Mouse (Mus musculus) embryo, embryonic 10 days (tissue): Measurements from ENCODE around the gene Mrps16.

Source experiments
- DNase-seq: peaks from one replicate; pipeline ENCODE4 v3.0.0-alpha.2; 2015; ENCODE audit warnings: low spot score

The Mrps16 gene

DNA sequence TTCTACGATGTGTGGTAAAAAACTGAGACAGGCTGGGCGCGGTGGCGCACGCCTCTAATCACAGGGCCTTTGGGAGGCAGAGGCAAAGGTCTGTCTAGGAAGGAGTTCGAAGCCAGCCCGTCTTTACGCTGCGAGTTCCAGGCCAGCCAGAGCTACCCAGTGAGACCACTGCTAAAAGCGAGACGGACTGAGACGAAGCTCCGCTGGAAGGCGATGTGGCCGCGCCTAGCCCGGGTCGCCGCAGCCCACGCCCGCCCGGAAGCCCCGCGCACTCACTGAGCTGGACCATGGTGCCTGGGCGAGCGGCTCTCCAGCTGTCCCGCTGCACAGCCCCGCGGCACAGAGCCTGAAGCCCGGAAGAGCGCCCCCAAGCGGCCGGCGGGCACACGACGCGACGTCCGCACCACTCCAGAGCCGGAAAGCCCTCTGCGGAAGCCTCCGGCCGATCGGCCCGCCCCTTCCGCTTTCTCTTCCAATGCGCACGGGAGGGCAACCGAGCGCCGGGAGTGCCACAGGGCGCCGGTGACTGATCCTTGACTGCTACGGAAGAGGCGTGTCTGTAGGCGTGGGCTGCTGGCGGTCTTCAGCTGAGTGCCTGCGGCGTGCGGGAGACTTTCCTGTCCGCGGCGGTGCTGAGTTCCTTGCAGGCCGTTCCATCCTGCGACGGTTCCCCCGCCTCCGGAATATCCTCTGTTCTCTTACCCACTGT lies at the start of gene Mrps16:
Mrps16 (minus strand) TSS at position 430 of the 709 bp plus-strand sequence.
- peak; percentile 97 for DNase-seq

DNA sequence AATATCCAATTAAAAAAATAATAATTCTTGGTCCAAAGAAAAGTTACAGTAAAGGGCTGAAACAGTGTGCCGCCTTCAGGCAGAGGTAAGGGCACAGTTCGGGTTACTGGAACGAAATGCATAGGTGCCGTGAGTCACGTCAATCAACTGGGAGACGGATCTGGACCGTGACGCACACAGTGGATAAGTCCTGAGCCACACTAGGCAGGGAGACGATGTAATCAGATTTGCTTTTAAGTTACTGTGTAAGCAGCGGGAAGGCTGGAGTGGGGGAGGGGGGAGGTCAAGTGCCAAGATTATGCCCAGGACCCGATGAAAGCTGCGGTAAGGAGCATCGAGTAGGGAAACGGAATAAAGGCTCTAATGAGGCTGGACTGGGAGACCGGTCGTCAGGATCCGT lies 48.8 kb upstream of the Mrps16 start:
- no peak for DNase-seq

DNA sequence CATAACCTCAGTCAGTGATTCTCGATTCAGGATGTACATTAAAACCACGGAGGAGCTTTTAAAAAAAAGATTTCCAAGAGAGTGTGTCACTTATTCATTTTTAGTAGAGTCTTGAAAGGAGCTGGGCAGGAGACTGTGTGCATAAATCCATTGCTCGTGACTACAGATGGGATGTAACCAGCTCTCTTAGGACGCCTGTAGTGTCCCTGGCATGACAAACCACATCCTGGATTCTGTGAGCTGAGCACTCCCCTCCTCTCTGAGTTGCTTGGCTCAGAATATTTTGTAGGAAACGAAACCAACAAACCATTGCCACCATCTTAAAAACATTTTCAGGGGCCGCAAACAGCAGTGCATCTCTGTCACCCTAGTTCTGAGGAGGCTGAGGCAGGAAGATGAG lies 43.5 kb upstream of the Mrps16 start:
- DNase-seq, result no peak

DNA sequence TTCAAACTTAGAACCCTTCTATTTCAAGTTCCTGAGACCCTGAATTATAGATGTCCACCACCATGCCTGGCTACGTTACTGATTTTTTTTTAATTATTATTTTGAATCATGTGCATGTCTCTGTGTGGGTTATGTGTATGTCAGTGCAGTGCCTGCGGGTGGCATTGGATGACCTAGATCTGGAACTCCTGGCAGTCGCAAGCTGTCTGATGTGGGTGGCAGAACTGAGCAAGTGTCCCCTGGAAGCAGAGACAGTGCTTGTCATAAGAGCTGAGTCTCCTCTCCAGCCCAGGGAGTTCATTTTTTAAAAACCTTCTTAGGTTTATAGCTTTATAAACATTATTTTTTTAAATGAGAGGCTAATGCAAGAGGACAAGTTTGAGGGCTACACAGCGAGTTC lies 39.0 kb upstream of the Mrps16 start:
- no peak for DNase-seq

DNA sequence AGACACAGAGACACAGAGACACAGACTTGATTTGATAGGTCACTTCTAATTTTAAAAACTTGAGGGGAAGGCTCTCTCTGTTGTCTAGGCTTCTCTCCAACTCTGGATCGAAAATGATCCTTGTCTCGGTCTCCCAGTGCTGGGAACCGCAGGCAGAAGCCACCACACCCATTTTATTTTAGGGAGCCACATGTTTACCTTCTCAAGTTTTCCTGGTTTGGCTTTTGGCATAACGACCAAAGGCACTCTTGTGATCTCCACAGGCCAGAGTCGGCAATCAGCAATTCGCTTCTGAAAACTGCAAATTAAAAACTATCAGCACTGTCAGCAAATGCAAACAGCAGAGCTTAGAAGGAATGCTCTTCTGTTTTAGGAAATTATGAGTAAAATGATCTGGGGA lies 38.3 kb upstream of the Mrps16 start:
- no peak for DNase-seq

DNA sequence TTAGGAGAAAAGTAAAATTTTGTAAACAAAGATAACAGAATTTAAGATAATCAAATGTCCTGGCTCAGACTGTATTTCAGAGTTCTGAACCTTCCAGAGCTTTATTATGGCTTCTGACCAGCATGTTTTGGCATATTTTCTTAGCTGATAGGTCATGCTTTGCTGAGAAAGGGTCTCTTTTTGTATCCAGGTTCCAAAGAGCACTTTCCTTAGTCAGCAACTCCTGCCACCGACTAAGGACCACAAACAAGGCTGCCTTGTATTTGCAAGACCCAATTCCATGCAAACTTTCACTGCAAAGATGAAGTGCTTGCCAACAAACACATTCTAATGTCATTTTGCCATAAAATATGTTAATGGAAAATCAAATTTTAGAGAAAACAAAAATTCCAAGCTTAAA lies 36.4 kb upstream of the Mrps16 start:
- no peak for DNase-seq

DNA sequence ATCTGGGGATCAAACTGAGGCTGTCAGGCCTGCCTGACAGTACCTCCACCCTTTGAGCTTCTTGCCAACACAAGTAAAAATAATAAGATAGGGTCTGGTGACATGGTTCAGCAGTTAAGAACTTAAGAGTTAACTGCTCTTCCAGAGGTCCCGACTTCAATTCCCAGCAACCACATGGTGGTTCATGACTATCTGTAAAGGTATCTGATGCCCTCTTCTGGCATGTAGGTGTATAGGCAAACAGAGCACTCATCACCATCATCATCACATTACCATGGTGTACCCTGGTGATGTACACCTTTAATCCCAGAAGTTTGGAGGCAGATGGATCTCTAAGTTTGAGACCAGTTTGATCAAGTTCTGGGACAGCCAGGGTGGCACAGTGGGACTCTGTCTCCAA lies 35.2 kb upstream of the Mrps16 start:
- no peak for DNase-seq

DNA sequence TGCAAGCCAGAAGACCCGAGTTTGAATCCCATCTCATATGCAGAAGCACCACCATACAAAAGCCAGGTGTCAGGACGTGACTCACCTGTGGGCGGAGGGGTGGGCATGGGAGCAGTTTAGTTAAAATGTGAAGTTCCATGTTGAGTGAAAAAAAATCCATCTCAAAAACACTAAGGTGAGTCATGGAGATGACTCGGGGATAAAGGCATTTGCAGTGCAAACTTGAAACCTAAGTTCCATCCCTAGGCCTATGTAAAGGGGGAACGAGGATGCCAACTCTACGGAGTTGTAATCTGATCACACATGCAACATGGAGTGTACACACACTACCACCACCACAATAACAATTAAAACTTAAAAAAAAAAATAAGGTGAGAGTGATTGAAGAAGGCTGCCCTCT lies 29.6 kb upstream of the Mrps16 start:
- DNase-seq, result no peak

DNA sequence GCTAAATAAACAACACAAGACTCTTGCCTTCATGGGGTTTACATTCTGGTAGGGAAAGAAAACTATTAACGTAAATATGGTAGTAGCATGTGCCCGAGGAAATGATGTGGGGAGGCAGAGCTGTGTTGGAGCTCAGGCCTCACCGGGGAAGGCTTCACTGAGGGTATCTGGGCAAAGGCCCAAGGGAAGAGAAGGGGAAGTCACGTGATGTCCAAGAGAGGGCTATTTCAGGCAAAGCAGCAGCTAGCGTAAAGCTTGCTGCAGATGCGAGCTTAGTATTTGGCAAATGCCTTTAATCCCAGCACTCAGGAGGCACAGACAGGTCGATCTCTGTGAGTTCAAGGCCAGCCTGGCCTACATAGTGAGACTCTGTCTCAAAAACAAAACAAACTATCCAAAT lies 28.8 kb upstream of the Mrps16 start:
- no peak for DNase-seq

DNA sequence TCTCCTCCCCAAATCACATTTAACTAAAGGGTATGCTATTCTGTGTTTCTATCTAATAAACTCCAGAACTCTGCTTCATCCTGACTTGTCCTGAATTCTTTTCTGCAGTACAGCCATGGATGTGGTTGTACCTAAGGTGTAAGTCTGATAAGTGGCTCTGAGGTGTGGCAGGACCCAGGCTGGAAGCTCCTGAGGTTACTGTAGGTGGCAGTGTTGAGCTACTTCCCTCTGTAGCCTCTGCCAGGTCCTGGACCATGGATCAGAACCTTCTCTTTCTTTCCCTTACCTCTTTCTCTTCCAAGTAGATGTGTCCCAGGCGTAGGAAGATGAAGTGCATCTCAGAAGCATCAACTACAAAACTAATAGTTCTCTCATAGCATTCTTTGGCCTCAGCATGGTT lies 6.6 kb upstream of the Mrps16 start:
- peak; percentile 42 for DNase-seq

DNA sequence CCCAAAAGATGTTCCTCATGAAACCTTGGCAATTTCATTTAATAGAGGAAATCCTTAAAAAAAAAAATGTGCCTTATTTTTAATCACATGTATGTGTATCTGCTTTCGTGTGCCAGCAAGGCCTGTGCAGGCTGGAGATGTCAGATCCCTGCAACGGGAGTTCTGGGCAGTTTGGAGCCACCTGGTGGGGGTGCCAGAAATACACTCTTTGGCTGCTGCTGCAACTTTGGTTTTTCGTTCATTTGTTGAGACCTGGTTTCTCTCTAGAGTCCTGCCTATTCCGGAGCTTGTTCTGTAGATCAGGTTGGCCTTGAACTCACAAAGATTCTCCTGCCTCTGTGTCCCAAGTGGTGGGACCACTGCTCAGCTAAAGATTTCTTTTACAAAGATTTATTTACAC lies 5.4 kb upstream of the Mrps16 start:
- DNase-seq, result peak; percentile 23

DNA sequence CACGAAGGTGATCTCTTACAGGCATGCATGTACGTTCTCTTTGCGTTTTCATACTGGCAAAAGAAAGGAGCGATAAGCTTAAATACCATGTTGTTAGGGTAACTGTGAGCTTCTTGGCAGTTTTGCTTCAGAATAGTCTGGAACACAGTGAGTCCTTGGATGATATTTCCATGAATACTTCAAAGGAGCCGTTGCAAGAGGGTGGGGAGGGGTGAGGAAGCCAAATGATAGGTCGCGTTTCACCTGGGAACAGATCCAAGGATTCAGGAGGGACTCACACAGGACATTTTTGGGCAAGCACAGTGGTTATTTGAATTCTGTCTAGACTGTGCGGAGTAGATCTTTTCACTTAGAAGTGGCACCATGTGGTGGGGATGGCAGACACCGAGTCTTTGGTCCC lies 3.8 kb upstream of the Mrps16 start:
- DNase-seq, result no peak

DNA sequence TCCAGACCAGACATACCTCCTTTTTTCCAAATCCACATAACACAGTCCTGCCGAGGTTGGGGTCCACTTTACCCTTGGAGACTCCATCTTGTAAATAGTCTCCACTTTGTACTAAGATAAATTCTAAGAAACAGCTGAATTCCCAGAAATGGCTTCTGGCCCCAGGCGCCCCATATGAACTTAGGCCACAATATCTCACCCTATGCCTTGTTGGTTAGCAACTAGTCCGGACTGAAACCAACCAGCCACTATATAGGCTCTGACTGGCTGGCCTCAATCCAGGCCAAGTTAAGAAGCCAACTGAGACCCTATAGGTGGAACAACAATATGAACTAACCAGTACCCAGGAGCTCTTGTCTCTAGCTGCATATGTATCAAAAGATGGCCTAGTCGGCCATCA lies 1.1 kb downstream of the Mrps16 start:
- DNase-seq, result no peak

DNA sequence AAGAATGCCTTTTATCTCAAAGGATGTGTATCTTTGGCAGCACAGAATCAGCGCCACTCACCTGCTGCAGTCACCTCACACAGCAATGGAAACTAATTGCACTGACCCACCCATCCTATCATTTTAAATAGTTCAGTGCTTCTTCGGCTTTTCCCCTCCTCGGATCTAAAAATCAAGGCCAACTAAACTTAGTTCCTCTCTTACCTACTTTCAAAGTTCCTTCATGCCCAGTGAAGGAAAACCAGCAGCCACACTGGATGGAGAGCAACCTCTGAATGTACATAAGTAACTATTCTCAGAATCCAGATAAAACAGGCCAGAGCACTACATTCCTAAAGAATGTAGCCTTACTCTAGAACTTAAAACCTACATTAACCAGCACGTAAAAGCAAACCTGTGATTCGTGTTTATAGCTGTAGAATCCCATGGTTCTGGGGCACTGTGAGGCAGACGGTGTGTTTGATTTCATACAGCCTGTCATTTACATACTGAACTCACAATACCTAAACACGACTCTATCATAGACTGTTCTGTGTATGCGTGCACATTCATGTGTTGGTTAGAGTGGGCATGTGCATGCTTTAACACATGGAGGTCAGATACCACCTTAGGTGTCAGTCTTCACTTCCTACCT lies 3.9 kb downstream of the Mrps16 start:
- no peak for DNase-seq

DNA sequence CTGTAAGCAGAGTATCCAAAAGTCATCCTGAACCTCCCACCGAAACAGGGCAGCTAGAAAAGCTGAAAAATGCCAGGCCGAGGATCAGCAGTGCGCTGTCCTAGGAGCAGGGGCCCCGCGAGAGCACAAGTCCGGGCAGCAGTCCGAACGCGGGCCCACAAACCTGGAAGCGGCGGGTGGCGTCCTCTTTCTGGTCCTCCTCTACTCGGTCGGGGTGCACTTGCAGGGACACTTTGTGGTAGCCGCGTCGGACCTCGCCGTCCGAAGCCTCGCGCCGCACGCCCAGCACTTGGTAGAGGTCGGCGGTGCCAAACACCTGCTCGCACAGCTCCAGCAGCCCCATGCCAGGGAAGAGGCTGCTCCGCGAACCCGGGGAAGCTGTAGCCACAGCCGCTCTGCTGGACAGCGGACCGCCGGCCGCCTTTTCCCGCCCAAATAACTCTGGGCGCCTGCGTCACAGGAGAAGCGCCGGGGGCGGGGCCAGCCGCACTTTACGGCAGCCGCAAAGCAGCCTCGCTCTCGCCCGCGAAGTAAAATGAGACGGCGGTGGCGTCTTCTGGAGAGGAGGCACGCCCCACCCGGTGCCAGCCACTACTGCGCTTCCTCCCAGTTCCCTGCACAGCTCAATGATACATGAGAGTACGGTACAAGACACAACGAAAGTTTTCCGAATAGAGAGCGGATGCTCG lies 4.8 kb downstream of the Mrps16 start, which contains the start of gene Dnajc9:
Dnajc9 (minus strand) TSS at position 470 of the 689 bp plus-strand sequence.
- DNase-seq, result peak; percentile 92

DNA sequence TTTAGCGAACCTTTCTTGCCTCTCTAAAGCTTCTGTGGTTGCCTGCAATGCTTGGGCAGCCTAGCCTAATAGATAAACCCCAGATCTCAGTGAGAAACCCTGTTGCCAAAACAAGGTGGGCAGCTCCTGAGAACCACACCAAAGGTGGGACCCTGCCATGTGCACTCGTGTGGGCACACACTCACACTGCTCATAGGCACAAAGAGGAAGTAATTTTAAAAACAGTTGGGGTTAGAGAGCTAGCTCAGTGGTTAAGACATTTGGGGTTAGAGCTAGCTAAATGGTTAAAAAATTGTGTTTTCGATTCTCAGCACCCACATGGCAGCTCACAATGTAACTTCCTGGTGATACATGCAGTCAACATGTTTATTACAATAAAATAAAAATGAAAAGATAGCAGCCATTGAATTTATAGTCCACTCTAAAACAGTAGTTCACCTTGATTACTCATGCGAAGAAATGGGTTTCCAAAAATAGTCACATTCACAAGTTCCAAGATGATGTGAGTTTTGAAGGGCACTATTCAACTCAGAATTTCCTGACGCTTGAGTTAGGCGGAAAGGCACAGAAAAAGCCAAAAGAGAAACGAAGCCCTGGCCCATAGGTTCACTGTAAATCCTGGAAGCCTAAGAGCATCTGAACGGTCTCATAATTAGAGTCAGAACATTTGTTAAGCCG lies 13.5 kb downstream of the Mrps16 start:
- no peak for DNase-seq

DNA sequence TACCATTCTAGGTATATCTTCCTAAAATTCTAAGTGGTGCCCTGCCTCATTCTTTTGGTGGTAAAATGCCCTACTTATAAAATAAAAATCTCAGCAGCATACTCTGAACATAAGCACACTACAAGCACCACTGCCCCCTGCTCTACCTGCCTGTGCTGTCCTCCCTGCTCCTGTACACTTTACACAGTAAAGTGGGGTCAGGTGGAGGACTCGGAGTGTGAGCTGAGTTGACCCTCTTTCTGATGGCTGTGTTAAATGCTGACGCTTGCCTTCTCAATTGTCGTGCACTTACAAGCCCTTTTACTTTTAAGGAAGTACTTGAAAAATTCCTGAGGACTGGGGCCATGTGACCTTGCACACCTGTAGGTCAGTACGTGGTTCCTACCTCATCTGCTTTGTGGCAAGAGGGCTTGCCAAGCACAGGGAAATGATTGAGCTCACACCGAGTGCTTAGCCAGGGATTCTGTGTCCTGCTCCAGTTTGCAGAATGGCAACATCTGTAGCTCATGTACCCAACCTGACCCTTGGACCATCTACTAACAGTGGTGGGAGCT lies 14.3 kb downstream of the Mrps16 start:
- no peak for DNase-seq

DNA sequence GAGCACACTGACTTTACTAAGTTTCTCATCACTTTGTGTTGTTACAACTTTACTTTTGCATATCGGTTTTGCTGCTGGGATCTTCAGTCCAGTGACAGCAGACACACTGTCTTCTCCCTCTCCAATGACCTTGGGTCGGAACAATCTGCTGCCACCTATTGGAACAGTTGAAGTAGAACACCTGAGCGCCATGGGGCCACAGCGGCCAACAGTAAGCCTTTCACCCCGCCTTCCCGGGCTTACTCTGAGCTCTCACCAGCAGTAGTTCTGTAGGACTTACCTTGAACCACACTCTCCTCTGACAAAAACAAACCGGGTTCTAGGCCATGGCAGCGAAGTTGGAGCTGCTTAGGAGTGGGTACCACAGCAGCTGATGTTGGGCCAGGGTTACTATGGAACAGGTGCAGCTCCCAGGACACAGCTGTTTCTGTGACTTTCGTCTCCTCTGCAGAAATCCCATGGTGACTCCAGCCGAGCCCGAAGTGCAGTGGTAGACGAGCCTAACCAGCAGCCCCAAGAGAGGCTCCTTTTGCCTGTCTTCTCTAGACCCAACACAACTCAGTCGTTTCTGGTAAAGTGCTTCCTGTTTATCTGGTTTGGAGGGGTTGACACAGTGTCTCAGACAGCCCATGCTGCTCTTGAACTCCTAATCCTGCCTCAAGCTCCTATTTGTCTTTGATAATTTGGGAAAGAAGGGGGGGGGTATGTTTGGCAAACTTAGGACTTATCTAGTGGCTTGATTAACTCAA lies 14.9 kb downstream of the Mrps16 start:
- DNase-seq, result peak; percentile 71

DNA sequence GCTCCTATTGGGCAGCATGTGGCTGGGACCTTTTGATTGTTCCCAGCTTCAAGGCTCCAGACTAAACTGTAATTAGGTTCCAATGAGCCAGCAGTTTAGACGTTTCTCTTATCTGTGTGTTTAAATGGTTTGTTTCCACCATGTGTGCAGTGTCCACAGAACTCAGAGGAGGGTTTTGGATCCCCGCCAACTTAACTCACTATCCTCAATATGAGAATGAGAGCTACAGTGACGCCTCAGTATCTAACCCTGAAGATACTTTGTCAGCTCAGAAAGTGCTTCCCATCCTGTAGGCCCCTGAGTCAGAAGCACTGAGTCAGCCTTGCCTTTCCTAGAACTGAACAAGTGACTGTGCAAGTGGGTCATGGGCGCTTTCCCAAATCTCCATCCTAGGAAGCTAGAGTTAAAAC lies 16.3 kb downstream of the Mrps16 start:
- DNase-seq, result no peak

DNA sequence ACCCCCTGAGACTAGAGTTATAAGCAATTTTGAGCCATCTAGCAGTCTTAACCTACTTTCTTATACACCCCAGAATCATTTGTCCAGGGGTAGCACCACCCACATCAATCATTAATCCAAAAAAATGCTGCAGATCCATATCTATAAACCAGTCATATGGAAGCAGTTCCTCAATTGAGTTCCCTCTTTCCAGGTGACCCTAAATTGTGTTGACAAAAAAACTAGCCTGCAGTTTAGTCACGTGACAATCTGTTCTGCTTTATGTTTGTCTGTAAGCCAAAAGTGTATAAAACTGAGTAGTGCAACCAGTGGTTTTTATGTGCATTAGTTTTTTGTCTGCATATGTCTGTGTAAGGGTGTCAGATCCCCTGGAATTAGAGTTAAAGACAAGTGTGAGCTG lies 21.6 kb downstream of the Mrps16 start:
- no peak for DNase-seq

DNA sequence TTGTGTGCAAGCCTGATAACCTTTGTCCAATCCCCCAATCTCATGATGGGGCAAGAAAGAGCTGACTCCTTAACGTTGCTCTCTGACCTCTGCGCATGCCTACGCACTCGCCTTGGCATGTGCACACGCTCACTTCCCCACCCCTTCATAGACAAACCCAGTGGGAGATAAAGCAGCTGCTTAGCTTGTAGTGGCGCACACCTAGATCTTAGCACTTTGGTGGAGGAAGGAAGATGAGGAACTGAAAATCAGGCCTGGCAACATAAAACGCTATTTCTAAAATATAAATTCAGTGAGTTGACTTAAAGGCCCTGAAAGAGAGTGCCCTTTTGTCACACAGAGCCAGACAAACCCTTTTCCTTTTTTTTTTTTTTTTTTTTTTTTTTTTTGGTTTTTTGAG lies 22.6 kb downstream of the Mrps16 start:
- no peak for DNase-seq

DNA sequence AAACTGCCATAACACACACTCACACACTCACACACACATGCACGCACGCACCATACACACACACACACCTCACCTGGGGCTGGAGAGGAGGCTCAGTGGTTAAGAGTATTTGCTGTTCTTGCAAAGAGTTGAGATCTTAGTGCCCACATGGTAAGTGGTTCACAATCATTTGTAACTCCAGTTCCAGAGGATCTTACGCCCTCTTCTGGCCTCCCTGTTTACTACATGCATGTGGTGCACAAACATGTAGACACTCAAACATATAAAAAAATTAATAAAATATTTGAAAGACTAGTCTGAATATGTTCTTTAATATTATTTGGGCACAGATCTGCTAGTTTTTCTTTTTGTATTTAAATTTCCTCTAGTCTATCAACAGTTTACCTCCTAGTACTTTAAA lies 25.2 kb downstream of the Mrps16 start:
- no peak for DNase-seq
